Mouse (Mus musculus) neural tube, embryonic 12.5 days (tissue): ENCODE data around the gene Kif26b. TPM values are rescaled to one million over a fixed set of nuclear protein-coding genes. Genes with fewer than 3 reads are reported as not detected.

Experiments
- ATAC-seq: fragments of 200-750 bp; cut with Nextera tagmentation; 2 replicates; pipeline ENCODE4 v1.8.0; 2017; ENCODE audit warnings: low read depth, mild to moderate bottlenecking, moderate TSS enrichment, moderate library complexity; ENCODE audit not compliant: low FRiP score
- H3K27ac ChIP-seq: fragments of 300-500 bp; sonication (generic); 2 replicates; pipeline ENCODE4 v1.5.1; 2016
- H3K27me3 ChIP-seq: fragments of 300-500 bp; sonication (generic); replicated peaks from 2 replicates; pipeline ENCODE4 v1.6.1; 2016; ENCODE audit warnings: mild to moderate bottlenecking
- H3K36me3 ChIP-seq: fragments of 300-500 bp; sonication (generic); 2 replicates; pipeline ENCODE4 v1.6.1; 2016; ENCODE audit warnings: mild to moderate bottlenecking
- H3K4me1 ChIP-seq: fragments of 300-500 bp; sonication (generic); 2 replicates; pipeline ENCODE4 v1.6.1; 2016
- H3K4me2 ChIP-seq: fragments of 300-500 bp; sonication (generic); replicated peaks from 2 replicates; pipeline ENCODE4 v1.6.1; 2016; ENCODE audit warnings: mild to moderate bottlenecking
- H3K4me3 ChIP-seq: fragments of 300-500 bp; sonication (generic); 2 replicates; pipeline ENCODE4 v1.5.1; 2016
- H3K9ac ChIP-seq: fragments of 300-500 bp; sonication (generic); 2 replicates; pipeline ENCODE4 v1.6.1; 2016; ENCODE audit warnings: mild to moderate bottlenecking
- H3K9me3 ChIP-seq: fragments of 300-500 bp; sonication (generic); 2 replicates; pipeline ENCODE4 v1.6.1; 2016; ENCODE audit warnings: mild to moderate bottlenecking
- WGBS: fragments of 180-500 bp; shearing (Covaris S2); methylation state at CpG from one replicate; pipeline ENCODE4 v1.1.7; 2016; 5-methylcytosine and 5-hydroxymethylcytosine counted together
- polyA plus RNA-seq: library from polyadenylated mRNA; unstranded; fragments of >200 nt; fragmentation: Nextera tagmentation; extraction: Ambion mirVana; gene quantifications from 2 replicates; pipeline ENCODE4 v1.2.1, GENCODE M21; 2016

Kif26b gene
- polyA plus RNA-seq, 1 experiment from 2014 or later: 12.6 TPM

DNA sequence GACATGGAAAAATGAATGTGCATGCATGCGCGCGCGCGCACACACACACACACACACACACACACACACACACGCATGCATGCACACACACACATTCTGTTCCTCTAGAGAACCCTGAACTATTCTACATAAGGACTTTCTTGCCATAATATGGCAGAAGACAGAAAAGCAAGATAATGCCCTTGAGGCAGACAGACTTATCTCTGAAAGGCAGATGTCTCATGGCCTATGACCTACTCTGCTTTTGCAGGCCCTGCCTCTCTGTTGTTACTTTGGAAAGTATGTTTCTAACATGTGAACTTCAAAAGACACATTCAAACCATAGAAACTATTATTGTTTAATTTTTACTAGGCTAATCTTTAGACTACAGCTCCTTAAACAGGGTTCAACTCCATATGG is 255.1 kb downstream of the Kif26b start:
- no peak for ATAC-seq
- Histone ChIP-seq H3K4me1 (no peaks in the 10 kb centered on the region), H3K4me2 (no peak overlapping the region), H3K27me3 (no peaks in the 10 kb centered on the region), H3K9me3 (no peaks in the 10 kb centered on the region), H3K36me3 (no peaks in the 10 kb centered on the region), H3K4me3 (no peak overlapping the region), H3K9ac (no peak overlapping the region), H3K27ac (no peak overlapping the region)
- 93% methylated on average over 6 of the region's 6 CpGs for WGBS

DNA sequence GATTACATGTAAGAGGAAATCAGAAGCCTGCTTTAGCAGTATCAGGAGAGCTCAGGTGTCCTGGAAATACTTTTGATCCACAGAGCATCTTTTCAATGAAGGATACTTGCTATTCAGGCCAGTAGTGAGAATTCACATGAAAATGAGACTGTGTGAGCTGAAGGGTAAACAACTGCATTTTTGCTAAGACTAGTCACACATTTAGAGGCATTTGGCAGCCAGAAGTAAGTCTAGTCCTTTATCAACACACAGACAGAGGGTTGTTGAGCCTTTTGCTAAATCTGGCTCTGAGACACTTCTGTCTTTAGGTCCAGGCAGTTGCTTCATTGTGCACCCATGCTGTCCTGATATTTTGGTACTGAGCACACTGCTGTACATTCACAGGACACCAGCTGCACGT is 262.3 kb downstream of the Kif26b start:
- no peaks in the 10 kb centered on the region for H3K9me3 ChIP-seq
- H3K4me1 ChIP-seq: no peaks in the 10 kb centered on the region
- 56% methylated on average over 1 of the region's 1 CpGs for WGBS
- H3K36me3 ChIP-seq: no peaks in the 10 kb centered on the region
- H3K9ac ChIP-seq: no peak overlapping the region
- no peak overlapping the region for H3K27ac ChIP-seq
- H3K27me3 ChIP-seq: no peaks in the 10 kb centered on the region
- ATAC-seq: no peak
- no peak overlapping the region for H3K4me3 ChIP-seq
- no peak overlapping the region for H3K4me2 ChIP-seq

- Histone ChIP-seq H3K27ac (no peak overlapping the region), H3K27me3 (no peaks in the 10 kb centered on the region), H3K9me3 (no peaks in the 10 kb centered on the region), H3K4me1 (no peaks in the 10 kb centered on the region), H3K36me3 (no peaks in the 10 kb centered on the region), H3K4me2 (no peak overlapping the region), H3K4me3 (no peak overlapping the region), H3K9ac (no peak overlapping the region)
- WGBS: 83% methylated on average over 5 of the region's 5 CpGs
- no peak for ATAC-seq
Observed at GRCm38 (mm10) chr1:178792726-178793125, 263.8 kb downstream of the Kif26b start.

GRCm38 (mm10) chr1:178794866-178795265 is 265.9 kb downstream of the Kif26b start:
- Histone ChIP-seq H3K9me3 (no peaks in the 10 kb centered on the region), H3K4me2 (no peak overlapping the region), H3K27me3 (no peaks in the 10 kb centered on the region), H3K36me3 (no peaks in the 10 kb centered on the region), H3K9ac (no peak overlapping the region), H3K27ac (no peak overlapping the region), H3K4me1 (peaks cover 7% of the 10 kb centered on the region), H3K4me3 (no peak overlapping the region)
- no peak for ATAC-seq
- 93% methylated on average over 7 of the region's 7 CpGs for WGBS

DNA sequence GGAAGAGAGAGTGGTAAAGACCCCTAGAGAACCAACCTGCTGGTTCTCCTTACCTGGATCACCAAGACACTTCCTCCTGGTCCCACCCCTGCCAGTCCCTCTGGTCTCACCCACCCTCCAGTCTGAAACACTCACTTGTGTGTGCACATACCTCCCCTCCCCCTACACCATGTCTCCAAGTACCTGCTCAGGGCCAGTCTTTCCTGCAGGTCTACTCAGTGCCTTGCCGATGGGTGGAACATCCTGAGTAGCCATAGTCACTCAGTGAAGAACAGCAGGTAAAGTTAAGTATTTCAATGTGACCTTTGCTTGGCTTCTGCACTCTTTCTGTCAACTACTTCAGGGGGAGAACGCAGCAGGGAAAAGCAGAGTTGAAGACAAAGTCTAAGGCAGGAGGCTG is 268.5 kb downstream of the Kif26b start:
- Histone ChIP-seq H3K27me3 (no peaks in the 10 kb centered on the region), H3K36me3 (no peaks in the 10 kb centered on the region), H3K9ac (no peak overlapping the region), H3K4me1 (peaks cover 7% of the 10 kb centered on the region), H3K4me3 (no peak overlapping the region), H3K27ac (no peak overlapping the region), H3K4me2 (no peak overlapping the region), H3K9me3 (no peaks in the 10 kb centered on the region)
- no peak for ATAC-seq
- 84% methylated on average over 2 of the region's 2 CpGs for WGBS

GRCm38 (mm10) chr1:178798333-178798732 is 269.4 kb downstream of the Kif26b start:
- Histone ChIP-seq H3K9me3 (no peaks in the 10 kb centered on the region), H3K4me2 (peak overlapping the region; percentile 39), H3K27me3 (no peaks in the 10 kb centered on the region), H3K36me3 (no peaks in the 10 kb centered on the region), H3K4me3 (no peak overlapping the region), H3K27ac (no peak overlapping the region), H3K9ac (peak overlapping the region; percentile 26; the same call in 1 of the 2 replicates), H3K4me1 (peaks cover 7% of the 10 kb centered on the region)
- no peak for ATAC-seq
- WGBS: 9% methylated on average over 5 of the region's 5 CpGs

- Histone ChIP-seq H3K9me3 (no peaks in the 10 kb centered on the region), H3K4me2 (no peak overlapping the region), H3K9ac (no peak overlapping the region), H3K27ac (no peak overlapping the region), H3K4me1 (peaks cover 7% of the 10 kb centered on the region), H3K4me3 (no peak overlapping the region), H3K27me3 (no peaks in the 10 kb centered on the region), H3K36me3 (no peaks in the 10 kb centered on the region)
- WGBS: 83% methylated on average over 8 of the region's 8 CpGs
- ATAC-seq: no peak
Observed at GRCm38 (mm10) chr1:178798886-178799285, 270.0 kb downstream of the Kif26b start.

DNA sequence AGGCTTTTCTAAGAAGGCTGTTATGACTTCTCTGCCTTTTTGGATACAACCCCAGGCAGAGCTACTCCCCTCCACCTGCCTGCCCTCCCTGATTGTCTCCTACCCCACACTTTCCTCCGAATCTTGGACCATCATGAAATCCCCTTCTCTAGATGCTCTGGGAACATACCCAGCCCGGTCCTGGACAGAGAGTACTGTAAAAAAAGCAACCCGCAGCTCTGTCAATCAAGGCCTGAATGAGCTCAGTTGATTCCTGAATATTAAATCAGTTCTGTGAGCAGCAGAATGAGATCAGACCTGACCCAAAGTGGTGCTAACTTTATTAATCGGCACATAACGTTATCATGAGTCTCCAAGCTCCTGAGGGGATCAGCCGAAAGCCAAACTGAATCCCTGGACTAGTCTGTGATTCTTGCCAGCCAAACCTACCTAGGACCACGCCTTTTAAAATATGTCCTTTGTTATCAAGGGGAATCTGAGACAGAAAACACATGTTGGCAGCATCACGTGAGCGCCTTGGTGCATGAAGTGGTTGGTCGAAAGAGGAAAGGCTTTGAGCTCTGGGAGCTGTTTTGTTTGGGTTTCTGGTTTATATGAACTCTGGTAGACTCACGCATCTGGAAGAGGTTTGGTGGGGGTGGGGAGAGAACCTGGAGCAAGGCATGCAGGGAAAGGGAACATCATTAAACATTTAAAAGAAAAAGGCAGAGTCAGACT is 271.1 kb downstream of the Kif26b start:
- Histone ChIP-seq H3K36me3 (no peaks in the 10 kb centered on the region), H3K9me3 (no peaks in the 10 kb centered on the region), H3K9ac (no peak overlapping the region), H3K4me2 (no peak overlapping the region), H3K27ac (no peak overlapping the region), H3K27me3 (no peaks in the 10 kb centered on the region), H3K4me3 (no peak overlapping the region), H3K4me1 (peaks cover 7% of the 10 kb centered on the region)
- ATAC-seq: no peak
- WGBS: 82% methylated on average over 11 of the region's 11 CpGs

- Histone ChIP-seq H3K4me3 (no peak overlapping the region), H3K27ac (no peak overlapping the region), H3K27me3 (no peaks in the 10 kb centered on the region), H3K36me3 (no peaks in the 10 kb centered on the region), H3K4me1 (peaks cover 7% of the 10 kb centered on the region), H3K4me2 (no peak overlapping the region), H3K9me3 (no peaks in the 10 kb centered on the region), H3K9ac (no peak overlapping the region)
- 54% methylated on average over 3 of the region's 3 CpGs for WGBS
- no peak for ATAC-seq
Observed at GRCm38 (mm10) chr1:178803155-178803554, 274.2 kb downstream of the Kif26b start.

DNA sequence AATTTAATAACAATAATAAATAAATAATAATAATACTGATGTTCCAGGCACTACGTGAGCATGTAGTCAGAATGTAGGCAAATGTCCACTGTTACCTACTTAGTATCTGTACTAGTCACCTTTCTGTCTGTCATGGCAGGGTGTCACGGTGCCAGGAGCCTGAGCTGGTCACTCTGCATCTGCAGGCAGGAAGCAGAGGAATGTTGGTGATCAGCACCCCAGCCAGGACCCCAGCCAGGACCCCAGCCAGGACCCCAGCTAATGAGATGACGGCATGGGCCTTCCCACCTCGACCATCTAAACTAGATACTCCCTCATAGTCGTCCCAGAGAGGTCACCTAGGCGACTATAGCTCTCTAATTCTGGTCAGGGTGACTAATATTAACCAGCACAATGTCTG is 288.6 kb downstream of the Kif26b start:
- no peaks in the 10 kb centered on the region for H3K9me3 ChIP-seq
- ATAC-seq: no peak
- H3K27ac ChIP-seq: no peak overlapping the region
- H3K4me1 ChIP-seq: peaks cover 14% of the 10 kb centered on the region
- no peak overlapping the region for H3K9ac ChIP-seq
- H3K4me3 ChIP-seq: no peak overlapping the region
- H3K4me2 ChIP-seq: no peak overlapping the region
- WGBS: 88% methylated on average over 6 of the region's 6 CpGs
- H3K27me3 ChIP-seq: 0 out of 2 replicates have a peak, but pooled peaks cover 5% of the 10 kb centered on the region
- H3K36me3 ChIP-seq: no peaks in the 10 kb centered on the region

- no peak overlapping the region for H3K27ac ChIP-seq
- WGBS: 83% methylated on average over 7 of the region's 7 CpGs
- H3K4me2 ChIP-seq: no peak overlapping the region
- no peak for ATAC-seq
- H3K36me3 ChIP-seq: no peaks in the 10 kb centered on the region
- peaks cover 14% of the 10 kb centered on the region for H3K4me1 ChIP-seq
- H3K9ac ChIP-seq: no peak overlapping the region
- H3K9me3 ChIP-seq: no peaks in the 10 kb centered on the region
- peaks cover 8% of the 10 kb centered on the region; the same call in 1 of the 2 replicates for H3K27me3 ChIP-seq
- no peak overlapping the region for H3K4me3 ChIP-seq
Observed at GRCm38 (mm10) chr1:178819060-178819459, 290.1 kb downstream of the Kif26b start.

- no peak for ATAC-seq
- Histone ChIP-seq H3K9ac (no peak overlapping the region), H3K4me1 (peaks cover 14% of the 10 kb centered on the region), H3K27ac (no peak overlapping the region), H3K9me3 (no peaks in the 10 kb centered on the region), H3K4me3 (no peak overlapping the region), H3K4me2 (no peak overlapping the region), H3K36me3 (no peaks in the 10 kb centered on the region), H3K27me3 (peaks cover 8% of the 10 kb centered on the region; the same call in 1 of the 2 replicates)
- 87% methylated on average over 3 of the region's 3 CpGs for WGBS
Observed at GRCm38 (mm10) chr1:178820079-178820478, 291.2 kb downstream of the Kif26b start.
